ENCODE assay signal across 16 mouse cellular contexts in genomic region chr10:127258489-127258888, GRCm38 (mm10). TPM values are rescaled to one million over a fixed set of nuclear protein-coding genes. Genes with fewer than 3 reads are reported as not detected.
A peak's percentile ranks its signal among the peaks of the same experiment; 100 is the strongest.
DNase-seq lines count a peak whose midpoint lies in the region; ATAC-seq lines count a peak whose summit lies in the region.
"Had no signal": no experiment of that assay in that cellular context is flagged by ENCODE, and none has a peak within 500 bp of the region (broad histone marks: within the 10 kb centered on the region; RNA-seq: fewer than 3 reads in every experiment).

No protein-coding gene starts in this region.

- H3K9ac ChIP-seq in forebrain, embryonic 13.5 days, result no peak overlapping the region
- no peak overlapping the region for H3K9ac ChIP-seq in hindbrain, embryonic 12.5 days
- no peak overlapping the region for H3K9ac ChIP-seq in midbrain, embryonic 16.5 days (ENCODE audit: low read depth, low read length)
- H3K9ac ChIP-seq: heart, embryonic 13.5 days; liver, embryonic 13.5 days had no signal

- H3K4me3 ChIP-seq in forebrain, embryonic 13.5 days, result no peak overlapping the region
- no peak overlapping the region for H3K4me3 ChIP-seq in forebrain, embryonic 10.5 days
- H3K4me3 ChIP-seq in hindbrain, embryonic 12.5 days, result no peak overlapping the region
- H3K4me3 ChIP-seq in midbrain, embryonic 16.5 days (ENCODE audit: low read depth, low read length), result no peak overlapping the region; the same call in 1 of the 2 replicates
- H3K4me3 ChIP-seq: heart, embryonic 13.5 days; limb, embryonic 10.5 days; liver, embryonic 13.5 days had no signal

- peak overlapping the region; percentile 81 for H3K4me2 ChIP-seq in forebrain, embryonic 13.5 days
- peak overlapping the region; percentile 74 for H3K4me2 ChIP-seq in hindbrain, embryonic 12.5 days (replicated peaks)
- peak overlapping the region; percentile 93 for H3K4me2 ChIP-seq in midbrain, embryonic 16.5 days (ENCODE audit: low read length)
- H3K4me2 ChIP-seq: heart, embryonic 13.5 days; liver, embryonic 13.5 days had no signal

- H3K36me3 ChIP-seq in forebrain, embryonic 13.5 days (ENCODE audit: poor library complexity, severe bottlenecking), result peaks cover 9% of the 10 kb centered on the region; the same call in 1 of the 2 replicates
- no peaks in the 10 kb centered on the region for H3K36me3 ChIP-seq in forebrain, embryonic 10.5 days (replicated peaks)
- H3K36me3 ChIP-seq in hindbrain, embryonic 12.5 days, result no peaks in the 10 kb centered on the region
- H3K36me3 ChIP-seq in midbrain, embryonic 16.5 days (ENCODE audit: control insufficient read depth, insufficient read depth, low read length), result 0 out of 2 replicates have a peak, but pooled peaks cover 2% of the 10 kb centered on the region
- H3K36me3 ChIP-seq: heart, embryonic 13.5 days; limb, embryonic 10.5 days; liver, embryonic 13.5 days had no signal

- H3K27ac ChIP-seq in forebrain, embryonic 13.5 days, result no peak overlapping the region
- H3K27ac ChIP-seq in forebrain, embryonic 10.5 days, result no peak overlapping the region
- no peak overlapping the region for H3K27ac ChIP-seq in hindbrain, embryonic 12.5 days
- H3K27ac ChIP-seq in midbrain, embryonic 16.5 days (ENCODE audit: low read length), result no peak overlapping the region
- H3K27ac ChIP-seq: heart, embryonic 13.5 days; limb, embryonic 10.5 days; liver, embryonic 13.5 days had no signal

- no peaks in the 10 kb centered on the region for H3K9me3 ChIP-seq in forebrain, embryonic 13.5 days (replicated peaks)
- no peaks in the 10 kb centered on the region for H3K9me3 ChIP-seq in forebrain, embryonic 10.5 days
- no peaks in the 10 kb centered on the region for H3K9me3 ChIP-seq in hindbrain, embryonic 12.5 days (replicated peaks)
- H3K9me3 ChIP-seq in midbrain, embryonic 16.5 days (replicated peaks; ENCODE audit: control insufficient read depth, low read length, poor library complexity, severe bottlenecking), result no peaks in the 10 kb centered on the region
- H3K9me3 ChIP-seq: heart, embryonic 13.5 days; limb, embryonic 10.5 days; liver, embryonic 13.5 days had no signal

- no peak for ATAC-seq in forebrain, embryonic 13.5 days
- ATAC-seq in hindbrain, embryonic 12.5 days (ENCODE audit: low FRiP score), result no peak
- no peak for ATAC-seq in midbrain, embryonic 16.5 days

- intact Hi-C loops in left cerebral cortex, postnatal 36 days (cut with DNase I), result no loop called here

- DNase-seq in forebrain, embryonic 10.5 days (ENCODE audit: extremely low spot score, low spot score), result no peak
- DNase-seq in brain, adult 2 months (ENCODE audit: low read depth, low spot score), result peak; percentile 46
- DNase-seq in lung, postnatal 25 days (ENCODE audit: low spot score), result no peak
- no peak for DNase-seq in frontal cortex, postnatal 14 days (ENCODE audit: low spot score in 2 of 2)
- no peak for DNase-seq in left cerebral cortex, postnatal 36 days (ENCODE audit: low spot score in 2 of 2)
- DNase-seq: gastrocnemius, postnatal 36 days; kidney, adult 2 months; kidney, postnatal 4 days; liver, embryonic 13.5 days; right cerebral cortex, postnatal 14 days; thymus, postnatal 4 days had no signal

- H3K27me3 ChIP-seq in forebrain, embryonic 13.5 days, result no peaks in the 10 kb centered on the region
- H3K27me3 ChIP-seq in forebrain, embryonic 10.5 days (ENCODE audit: poor library complexity, severe bottlenecking), result peaks cover 30% of the 10 kb centered on the region
- peaks cover 5% of the 10 kb centered on the region for H3K27me3 ChIP-seq in hindbrain, embryonic 12.5 days
- H3K27me3 ChIP-seq in midbrain, embryonic 16.5 days (ENCODE audit: control insufficient read depth, insufficient read depth, low read depth, low read length), result no peaks in the 10 kb centered on the region

- WGBS in forebrain, embryonic 13.5 days, result 85% methylated on average over 8 of the region's 8 CpGs
- WGBS in forebrain, embryonic 10.5 days, result 88% methylated on average over 8 of the region's 8 CpGs
- 70% methylated on average over 8 of the region's 8 CpGs for WGBS in hindbrain, embryonic 12.5 days
- WGBS in midbrain, embryonic 16.5 days, result 78% methylated on average over 8 of the region's 8 CpGs

- peaks cover 40% of the 10 kb centered on the region for H3K4me1 ChIP-seq in forebrain, embryonic 13.5 days
- peaks cover 26% of the 10 kb centered on the region for H3K4me1 ChIP-seq in forebrain, embryonic 10.5 days
- H3K4me1 ChIP-seq in hindbrain, embryonic 12.5 days, result peaks cover 44% of the 10 kb centered on the region
- H3K4me1 ChIP-seq in midbrain, embryonic 16.5 days (ENCODE audit: control insufficient read depth, insufficient read depth, low read length), result peaks cover 46% of the 10 kb centered on the region

RNA-seq across cellular contexts. Expression of gene Kif5a, which starts 4.7 kb away (rescaled TPM):
- polyA plus RNA-seq in forebrain, embryonic 13.5 days (2015; fragmentation: Nextera tagmentation; extraction: Ambion mirVana), result 45.4 and 47.6 TPM in 2 replicates
- 6.6 and 7.9 TPM in 2 replicates for polyA plus RNA-seq in forebrain, embryonic 10.5 days (2016; fragmentation: Nextera tagmentation; extraction: Ambion mirVana)
- 70.0 and 76.6 TPM in 2 replicates for polyA plus RNA-seq in hindbrain, embryonic 12.5 days (2016; fragmentation: Nextera tagmentation; extraction: Ambion mirVana)
- polyA plus RNA-seq in midbrain, embryonic 16.5 days (2015; fragmentation: Nextera tagmentation; extraction: Ambion mirVana), result 113 and 120 TPM in 2 replicates
- 1,000 to 10,000 TPM in 1 of 2 experiments, 100 to 1,000 TPM in 1; 978 to 1,176 TPM for total RNA-seq in left cerebral cortex, postnatal 36 days (2021)

RNA-seq across cellular contexts. Expression of gene Dctn2, which starts 7.7 kb away (rescaled TPM):
- polyA plus RNA-seq in forebrain, embryonic 13.5 days (2015; fragmentation: Nextera tagmentation; extraction: Ambion mirVana), result 262 and 282 TPM in 2 replicates
- 192 and 206 TPM in 2 replicates for polyA plus RNA-seq in forebrain, embryonic 10.5 days (2016; fragmentation: Nextera tagmentation; extraction: Ambion mirVana)
- polyA plus RNA-seq in hindbrain, embryonic 12.5 days (2016; fragmentation: Nextera tagmentation; extraction: Ambion mirVana), result 234 and 240 TPM in 2 replicates
- 332 and 345 TPM in 2 replicates for polyA plus RNA-seq in midbrain, embryonic 16.5 days (2015; fragmentation: Nextera tagmentation; extraction: Ambion mirVana)
- total RNA-seq in left cerebral cortex, postnatal 36 days (2021), result 100 to 1,000 TPM; 267 to 287 TPM

RNA-seq across cellular contexts. Expression of gene Mbd6, which starts 30.3 kb away (rescaled TPM):
- 13.6 and 16.7 TPM in 2 replicates for polyA plus RNA-seq in forebrain, embryonic 13.5 days (2015; fragmentation: Nextera tagmentation; extraction: Ambion mirVana)
- polyA plus RNA-seq in forebrain, embryonic 10.5 days (2016; fragmentation: Nextera tagmentation; extraction: Ambion mirVana), result 9.1 and 11.4 TPM in 2 replicates
- polyA plus RNA-seq in hindbrain, embryonic 12.5 days (2016; fragmentation: Nextera tagmentation; extraction: Ambion mirVana), result 17.9 and 19.8 TPM in 2 replicates
- polyA plus RNA-seq in midbrain, embryonic 16.5 days (2015; fragmentation: Nextera tagmentation; extraction: Ambion mirVana), result 12.6 and 15.3 TPM in 2 replicates
- 10 to 100 TPM; 32.9 to 54.4 TPM for total RNA-seq in left cerebral cortex, postnatal 36 days (2021)

RNA-seq across cellular contexts. Expression of gene Pip4k2c, which starts 47.1 kb away (rescaled TPM):
- polyA plus RNA-seq in forebrain, embryonic 13.5 days (2015; fragmentation: Nextera tagmentation; extraction: Ambion mirVana), result 18.8 and 19.5 TPM in 2 replicates
- polyA plus RNA-seq in forebrain, embryonic 10.5 days (2016; fragmentation: Nextera tagmentation; extraction: Ambion mirVana), result 21.3 and 21.4 TPM in 2 replicates
- 23.2 and 24.9 TPM in 2 replicates for polyA plus RNA-seq in hindbrain, embryonic 12.5 days (2016; fragmentation: Nextera tagmentation; extraction: Ambion mirVana)
- polyA plus RNA-seq in midbrain, embryonic 16.5 days (2015; fragmentation: Nextera tagmentation; extraction: Ambion mirVana), result 16.9 and 18.4 TPM in 2 replicates
- 100 to 1,000 TPM in 1 of 2 experiments, 10 to 100 TPM in 1; 94.6 to 106 TPM for total RNA-seq in left cerebral cortex, postnatal 36 days (2021)

RNA-seq across cellular contexts. Expression of gene Mars, which starts 53.1 kb away (rescaled TPM):
- 137 and 138 TPM in 2 replicates for polyA plus RNA-seq in forebrain, embryonic 13.5 days (2015; fragmentation: Nextera tagmentation; extraction: Ambion mirVana)
- polyA plus RNA-seq in forebrain, embryonic 10.5 days (2016; fragmentation: Nextera tagmentation; extraction: Ambion mirVana), result 191 and 202 TPM in 2 replicates
- polyA plus RNA-seq in hindbrain, embryonic 12.5 days (2016; fragmentation: Nextera tagmentation; extraction: Ambion mirVana), result 142 and 152 TPM in 2 replicates
- polyA plus RNA-seq in midbrain, embryonic 16.5 days (2015; fragmentation: Nextera tagmentation; extraction: Ambion mirVana), result 123 and 128 TPM in 2 replicates
- 10 to 100 TPM; 54.9 to 60.1 TPM for total RNA-seq in left cerebral cortex, postnatal 36 days (2021)
